Mouse (Mus musculus): ENCODE results near the gene Pgls. TPM values are rescaled to one million over a fixed set of nuclear protein-coding genes. Genes with fewer than 3 reads are reported as not detected.

Gene Pgls
- 248 and 344 TPM in 2 replicates for polyA plus RNA-seq (2012; ENCODE audit: low replicate concordance)

GRCm38 (mm10) chr8:71591471-71592373, at the start of gene Pgls:
Pgls (plus strand) TSS chr8:71592176.

GRCm38 (mm10) chr8:71542632-71543343, 49.2 kb upstream of the Pgls start, which contains the start of gene Mvb12a:
Mvb12a (plus strand) TSS chr8:71542922.

GRCm38 (mm10) chr8:71558071-71558957, 33.7 kb upstream of the Pgls start, which contains the start of gene Tmem221:
Tmem221 (minus strand) TSS chr8:71558871.

GRCm38 (mm10) chr8:71566501-71566900, 25.5 kb upstream of the Pgls start, which contains the start of gene Nxnl1:
Nxnl1 (minus strand) TSS chr8:71566601.

GRCm38 (mm10) chr8:71568387-71568937, 23.5 kb upstream of the Pgls start, which contains the start of gene Slc27a1:
Slc27a1 (plus strand) TSS chr8:71568882.

GRCm38 (mm10) chr8:71597451-71597850, 5.5 kb downstream of the Pgls start, which contains the start of gene Fam129c:
Fam129c (plus strand) TSS chr8:71597648.

GRCm38 (mm10) chr8:71610822-71611651, 19.1 kb downstream of the Pgls start, which contains the start of gene Colgalt1:
Colgalt1 (plus strand) TSS chr8:71610998.

Other genes starting within 250 kb of the Pgls start
- 69.6 and 217 TPM in 2 replicates for gene Use1, start 225.3 kb upstream of the Pgls start, polyA plus RNA-seq (2012; ENCODE audit: low replicate concordance)
- 37.5 and 54.6 TPM in 2 replicates for gene Ocel1, start 220.9 kb upstream of the Pgls start, polyA plus RNA-seq (2012; ENCODE audit: low replicate concordance)
- 41.6 and 43.4 TPM in 2 replicates for gene Nr2f6, start 210.2 kb upstream of the Pgls start, polyA plus RNA-seq (2012; ENCODE audit: low replicate concordance)
- 1.0 and 2.4 TPM in 2 replicates for gene Ushbp1, start 196.4 kb upstream of the Pgls start, polyA plus RNA-seq (2012; ENCODE audit: low replicate concordance)
- gene Babam1, start 195.3 kb upstream of the Pgls start, polyA plus RNA-seq (2012; ENCODE audit: low replicate concordance): 83.3 and 110 TPM in 2 replicates
- 54.3 and 71.6 TPM in 2 replicates for gene Ankle1, start 186.2 kb upstream of the Pgls start, polyA plus RNA-seq (2012; ENCODE audit: low replicate concordance)
- 45.0 and 50.9 TPM in 2 replicates for gene Abhd8, start 128.5 kb upstream of the Pgls start, polyA plus RNA-seq (2012; ENCODE audit: low replicate concordance)
- 165 and 189 TPM in 2 replicates for gene Mrpl34, start 127.2 kb upstream of the Pgls start, polyA plus RNA-seq (2012; ENCODE audit: low replicate concordance)
- 368 and 785 TPM in 2 replicates for gene Dda1, start 123.0 kb upstream of the Pgls start, polyA plus RNA-seq (2012; ENCODE audit: low replicate concordance)
- gene Ano8, start 106.2 kb upstream of the Pgls start, polyA plus RNA-seq (2012; ENCODE audit: low replicate concordance): 5.7 and 14.5 TPM in 2 replicates
- gene Gtpbp3, start 104.1 kb upstream of the Pgls start, polyA plus RNA-seq (2012; ENCODE audit: low replicate concordance): 55.7 and 59.9 TPM in 2 replicates
- gene Plvap, start 80.4 kb upstream of the Pgls start, polyA plus RNA-seq (2012; ENCODE audit: low replicate concordance): 112 and 117 TPM in 2 replicates
- 0.37 TPM in 1 of 2 replicates, not detected in the other for gene Ccdc194, start 66.5 kb upstream of the Pgls start, polyA plus RNA-seq (2012; ENCODE audit: low replicate concordance)
- gene Bst2, start 54.7 kb upstream of the Pgls start, polyA plus RNA-seq (2012; ENCODE audit: low replicate concordance): 122 and 170 TPM in 2 replicates
- gene Mvb12a, start 49.3 kb upstream of the Pgls start, polyA plus RNA-seq (2012; ENCODE audit: low replicate concordance): 132 and 189 TPM in 2 replicates
- gene Tmem221, start 33.3 kb upstream of the Pgls start, polyA plus RNA-seq (2012; ENCODE audit: low replicate concordance): 0.39 and 0.57 TPM in 2 replicates
- gene Nxnl1, start 25.6 kb upstream of the Pgls start, polyA plus RNA-seq (2012; ENCODE audit: low replicate concordance): not detected in 2 replicates
- 1.5 and 2.9 TPM in 2 replicates for gene Slc27a1, start 23.3 kb upstream of the Pgls start, polyA plus RNA-seq (2012; ENCODE audit: low replicate concordance)
- gene Fam129c, start 5.5 kb downstream of the Pgls start, polyA plus RNA-seq (2012; ENCODE audit: low replicate concordance): 16.0 and 36.7 TPM in 2 replicates
- 42.1 and 64.1 TPM in 2 replicates for gene Colgalt1, start 18.8 kb downstream of the Pgls start, polyA plus RNA-seq (2012; ENCODE audit: low replicate concordance)
- 0.10 and 0.25 TPM in 2 replicates for gene Unc13a, start 79.6 kb downstream of the Pgls start, polyA plus RNA-seq (2012; ENCODE audit: low replicate concordance)
- gene Jak3, start 84.1 kb downstream of the Pgls start, polyA plus RNA-seq (2012; ENCODE audit: low replicate concordance): 47.1 and 71.7 TPM in 2 replicates
- 30.3 and 31.3 TPM in 2 replicates for gene Insl3, start 97.0 kb downstream of the Pgls start, polyA plus RNA-seq (2012; ENCODE audit: low replicate concordance)
- 2.1 and 3.0 TPM in 2 replicates for gene B3gnt3, start 109.6 kb downstream of the Pgls start, polyA plus RNA-seq (2012; ENCODE audit: low replicate concordance)
- 623 and 753 TPM in 2 replicates for gene Fcho1, start 133.5 kb downstream of the Pgls start, polyA plus RNA-seq (2012; ENCODE audit: low replicate concordance)